Mouse (Mus musculus) MEL (cell line): Measurements from ENCODE around the gene Elk3. TPM values are rescaled to one million over a fixed set of nuclear protein-coding genes. Genes with fewer than 3 reads are reported as not detected.

Experiments used
- DNase-seq: peaks from one replicate; pipeline ENCODE4 v3.0.0; 2011; ENCODE audit warnings: low read depth, low spot score
- H3K27ac ChIP-seq: 2 replicates; pipeline ENCODE4 v1.5.1; 2012; ENCODE audit warnings: low read depth, mild to moderate bottlenecking, control low read depth, low read length, moderate library complexity; ENCODE audit not compliant: control insufficient read depth
- H3K27me3 ChIP-seq, 2 experiments: fragments of 150-350 bp in 1 of 2; sonication (generic) in 1 of 2; 2 replicates each; pipeline ENCODE4 v1.6.1; 2012; ENCODE audit warnings: low read length in 2 of 2, mild to moderate bottlenecking in 2 of 2, improper control_type of control experiment in 1 of 2, moderate library complexity in 1 of 2; ENCODE audit not compliant: insufficient read depth in 2 of 2, control insufficient read depth in 1 of 2
- H3K36me3 ChIP-seq, 2 experiments: 2 replicates each; pipeline ENCODE4 v1.6.1; 2012 to 2014; ENCODE audit warnings: low read length in 2 of 2, improper control_type of control experiment in 1 of 2, inconsistent platforms in 1 of 2, mild to moderate bottlenecking in 1 of 2; ENCODE audit not compliant: insufficient read depth in 2 of 2, control insufficient read depth in 1 of 2
- H3K4me1 ChIP-seq, 2 experiments: fragments of 150-350 bp in 1 of 2; sonication (generic) in 1 of 2; 2 replicates each; pipeline ENCODE4 v1.6.1; 2012; ENCODE audit warnings: low read length in 2 of 2, improper control_type of control experiment in 1 of 2, mild to moderate bottlenecking in 1 of 2; ENCODE audit not compliant: insufficient read depth in 2 of 2, control insufficient read depth in 1 of 2
- H3K4me3 ChIP-seq, 2 experiments: fragments of 150-350 bp in 1 of 2; sonication (generic) in 1 of 2; 2 replicates each; pipeline ENCODE4 v1.5.1; 2012; ENCODE audit warnings: low read depth in 2 of 2, low read length in 2 of 2, mild to moderate bottlenecking in 2 of 2, moderate library complexity in 2 of 2, control low read depth in 1 of 2, improper control_type of control experiment in 1 of 2; ENCODE audit not compliant: control insufficient read depth in 1 of 2, insufficient read depth in 1 of 2
- H3K79me2 ChIP-seq: 2 replicates; pipeline ENCODE4 v1.6.1; 2012; ENCODE audit warnings: mild to moderate bottlenecking, low read length, moderate library complexity; ENCODE audit not compliant: control insufficient read depth, poor library complexity, insufficient read depth
- H3K9ac ChIP-seq: 2 replicates; pipeline ENCODE4 v1.6.1; 2012; ENCODE audit warnings: low read depth, mild to moderate bottlenecking, control low read depth, low read length, moderate library complexity; ENCODE audit not compliant: control insufficient read depth, poor library complexity, severe bottlenecking
- H3K9me3 ChIP-seq: fragments of 150-350 bp; sonication (generic); replicated peaks from 2 replicates; pipeline ENCODE4 v1.6.1; 2012; ENCODE audit warnings: mild to moderate bottlenecking, low read length, improper control_type of control experiment, moderate library complexity; ENCODE audit not compliant: insufficient read depth
- CHD2 ChIP-seq: IDR thresholded peaks from 2 replicates; pipeline ENCODE4 v1.6.1; 2011; ENCODE audit warnings: low read length, improper control_type of control experiment
- HCFC1 ChIP-seq: IDR thresholded peaks from 2 replicates; pipeline ENCODE4 v1.6.1; 2012; ENCODE audit warnings: low read depth, mild to moderate bottlenecking, inconsistent platforms, low read length, improper control_type of control experiment, moderate library complexity
- NRF1 ChIP-seq: IDR thresholded peaks from 2 replicates; pipeline ENCODE4 v1.6.1; 2014; ENCODE audit warnings: low read depth, mild to moderate bottlenecking, inconsistent platforms, low read length, improper control_type of control experiment, moderate library complexity; ENCODE audit not compliant: poor library complexity, insufficient read depth, severe bottlenecking
- POLR2A ChIP-seq, 2 experiments: IDR thresholded peaks; 2 replicates each; pipeline ENCODE4 v1.6.1; 2011 to 2012; ENCODE audit warnings: low read length in 2 of 2, mild to moderate bottlenecking in 2 of 2, control low read depth in 1 of 2, improper control_type of control experiment in 1 of 2, low read depth in 1 of 2, moderate library complexity in 1 of 2; ENCODE audit not compliant: control insufficient read depth in 1 of 2, insufficient read depth in 1 of 2, poor library complexity in 1 of 2
- POLR2AphosphoS2 ChIP-seq: IDR thresholded peaks from 2 replicates; pipeline ENCODE4 v1.6.1; 2011; ENCODE audit warnings: low read length, improper control_type of control experiment
- RCOR1 ChIP-seq: IDR thresholded peaks from 2 replicates; pipeline ENCODE4 v1.6.1; 2012; ENCODE audit warnings: low read depth, mild to moderate bottlenecking, inconsistent platforms, low read length, improper control_type of control experiment
- SIN3A ChIP-seq: IDR thresholded peaks from 2 replicates; pipeline ENCODE4 v1.6.1; 2012; ENCODE audit warnings: low read length, improper control_type of control experiment, inconsistent platforms
- TAL1 ChIP-seq: IDR thresholded peaks from 2 replicates; pipeline ENCODE4 v1.6.1; 2012; ENCODE audit warnings: mild to moderate bottlenecking, inconsistent platforms, low read length, moderate library complexity, mixed read lengths
- ZC3H11A ChIP-seq: IDR thresholded peaks from 2 replicates; pipeline ENCODE4 v1.6.1; 2012; ENCODE audit warnings: low read depth, mild to moderate bottlenecking, inconsistent platforms, low read length, improper control_type of control experiment
- polyA plus RNA-seq, 2 experiments: library from polyadenylated mRNA; stranded (reverse) in 1 of 2; unstranded in 1 of 2; fragments of >175 nt in 1 of 2; fragments of >200 nt in 1 of 2; gene quantifications; 2 replicates each; pipeline versions ENCODE4 v1.2.1 to v1.2.4; 2012; ENCODE audit warnings: low replicate concordance in 2 of 2, low read depth in 1 of 2; ENCODE audit not compliant: insufficient read length in 2 of 2, insufficient read depth in 1 of 2, missing spikeins in 1 of 2
- total RNA-seq: library from RNA; depleted of rRNA; stranded (reverse); fragments of 300-350 nt; gene quantifications from 2 replicates; pipeline ENCODE4 v1.2.3, GENCODE M21; 2012; rRNA removed

Elk3 gene
- total and polyA plus RNA-seq, 3 experiments = 1.0 to 6.3 TPM; not detected in 1

DNA sequence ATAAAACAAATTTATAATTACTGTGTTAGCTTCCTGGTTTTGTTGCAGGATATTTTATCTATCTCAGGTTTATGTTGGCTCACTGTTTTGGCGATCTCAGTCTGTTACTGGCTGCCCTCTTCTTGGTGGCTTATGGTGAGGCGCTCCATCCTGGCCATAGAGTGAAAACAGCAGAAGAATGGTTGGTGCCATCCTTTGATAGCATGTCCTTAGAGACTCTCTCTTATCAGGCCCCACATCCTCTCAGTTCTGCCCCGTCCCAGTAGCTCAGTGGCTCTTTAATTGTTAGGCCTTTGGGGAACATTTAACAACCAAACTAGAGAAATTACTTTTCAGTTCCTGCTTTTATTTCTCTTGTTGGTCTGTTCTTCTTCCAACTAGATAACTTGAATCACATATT is 112.0 kb downstream of the Elk3 start:
- no peak overlapping the region for H3K4me3 ChIP-seq
- no peaks in the 10 kb centered on the region for H3K27me3 ChIP-seq
- no peaks in the 10 kb centered on the region for H3K9me3 ChIP-seq
- TF ChIP-seq ZC3H11A = no peak
- no peak for TF ChIP-seq TAL1
- TF ChIP-seq NRF1 = no peak
- TF ChIP-seq RCOR1 = no peak
- TF ChIP-seq CHD2 = no peak
- no peak for TF ChIP-seq POLR2A (IDR thresholded peaks at IDR 0.05; ENCODE audit: control insufficient read depth in 1 of 2, insufficient read depth in 1 of 2, low read depth in 1 of 2, low read length in 2 of 2, poor library complexity in 1 of 2)
- TF ChIP-seq POLR2AphosphoS2 = no peak
- TF ChIP-seq SIN3A = no peak
- TF ChIP-seq HCFC1 = no peak
- H3K36me3 ChIP-seq = peaks cover 0 to 12% of the 10 kb centered on the region in 2 experiments; a peak in 3 of 4 replicates
- no peak overlapping the region for H3K27ac ChIP-seq
- H3K4me1 ChIP-seq = peaks cover 1 to 3% of the 10 kb centered on the region in 2 experiments; a peak in 2 of 4 replicates
- no peak for DNase-seq
- peaks cover 62% of the 10 kb centered on the region for H3K79me2 ChIP-seq
- H3K9ac ChIP-seq = no peak overlapping the region

Other genes starting within 250 kb of the Elk3 start
- gene Cfap54, start 229.5 kb downstream of the Elk3 start, total RNA-seq = 2.0 and 3.2 TPM in 2 replicates
- gene Cfap54, start 229.5 kb downstream of the Elk3 start, polyA plus RNA-seq = 1 to 10 TPM in 1 of 2 experiments, not detected in 1; 2.7 TPM
- gene Cdk17, start 150.3 kb downstream of the Elk3 start, total RNA-seq = 25.6 and 28.9 TPM in 2 replicates
- 100 to 1,000 TPM in 1 of 2 experiments, 10 to 100 TPM in 1; 32.9 to 155 TPM for gene Cdk17, start 150.3 kb downstream of the Elk3 start, polyA plus RNA-seq
- gene Lta4h, start 142.3 kb upstream of the Elk3 start, total RNA-seq = 73.2 and 76.8 TPM in 2 replicates
- gene Lta4h, start 142.3 kb upstream of the Elk3 start, polyA plus RNA-seq = 10 to 100 TPM in 1 of 2 experiments, not detected in 1; 73.0 TPM
- 0.12 TPM in 1 of 2 replicates, not detected in the other for gene Hal, start 177.6 kb upstream of the Elk3 start, total RNA-seq
- gene Hal, start 177.6 kb upstream of the Elk3 start, polyA plus RNA-seq = under 1 TPM in 1 of 2 experiments, not detected in 1; 0.03 TPM
- gene Amdhd1, start 228.9 kb upstream of the Elk3 start, total RNA-seq = not detected in 2 replicates
- not detected for gene Amdhd1, start 228.9 kb upstream of the Elk3 start, polyA plus RNA-seq
- gene Ccdc38, start 229.5 kb upstream of the Elk3 start, total RNA-seq = not detected in 2 replicates
- gene Ccdc38, start 229.5 kb upstream of the Elk3 start, polyA plus RNA-seq = under 1 TPM in 1 of 2 experiments, not detected in 1; 0.22 TPM